Mouse (Mus musculus): Measurements from ENCODE around the gene Chmp1a. TPM values are rescaled to one million over a fixed set of nuclear protein-coding genes. Genes with fewer than 3 reads are reported as not detected.

Chmp1a gene
- polyA plus RNA-seq (2017; shearing (Covaris generic)) = 129 TPM

DNA sequence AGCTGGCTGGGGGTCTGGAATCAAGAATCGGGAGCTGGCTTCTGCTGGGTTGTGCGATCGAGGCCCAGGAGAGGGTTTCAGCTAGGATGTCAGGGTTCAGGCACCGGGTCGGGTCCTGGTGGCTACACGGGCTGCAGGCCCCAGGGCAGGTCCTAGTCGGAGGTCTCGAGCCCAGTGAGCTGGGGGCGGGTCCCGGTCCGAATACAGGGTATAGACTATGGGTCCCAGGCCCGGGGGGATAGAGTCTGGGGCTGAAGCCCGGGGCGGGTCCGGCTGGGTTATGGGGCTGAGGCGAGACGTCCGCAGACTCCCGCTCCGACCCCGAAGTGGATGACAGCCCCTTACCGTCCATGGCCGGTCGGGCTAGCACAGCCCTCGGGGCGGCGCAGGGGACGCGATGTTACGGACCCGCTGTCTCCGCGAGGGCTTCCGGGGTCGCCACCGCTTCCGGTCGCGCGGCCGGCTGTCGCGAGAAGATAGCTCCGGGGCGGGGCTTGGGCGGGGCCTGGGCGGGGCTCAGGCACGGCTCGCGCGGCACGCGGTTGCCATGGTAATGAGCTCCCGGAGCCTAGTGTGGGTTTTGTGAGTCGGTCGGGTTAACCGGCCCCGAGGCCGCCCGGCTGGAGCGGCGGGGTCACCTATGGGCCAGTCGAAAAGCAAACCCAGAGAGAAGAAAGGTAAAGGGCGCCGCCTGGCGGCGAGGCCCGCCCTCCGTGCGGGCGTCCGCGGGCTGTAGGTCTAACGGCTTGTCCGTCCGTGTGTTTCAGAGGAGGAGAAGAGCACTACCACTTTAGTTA, at the start of gene Chmp1a, which contains the start of gene Spata33:
Chmp1a (minus strand) TSS at position 443 of the 797 bp plus-strand sequence.
Spata33 (plus strand) TSS at position 512 of the 797 bp plus-strand sequence.

GRCm38 (mm10) chr8:123254099-123254885, 41.7 kb upstream of the Chmp1a start, which contains the start of the genes Zfp276 and Vps9d1:
Gene Zfp276 (plus strand): TSS chr8:123254195.
Gene Vps9d1 (minus strand): TSS chr8:123254348.

DNA sequence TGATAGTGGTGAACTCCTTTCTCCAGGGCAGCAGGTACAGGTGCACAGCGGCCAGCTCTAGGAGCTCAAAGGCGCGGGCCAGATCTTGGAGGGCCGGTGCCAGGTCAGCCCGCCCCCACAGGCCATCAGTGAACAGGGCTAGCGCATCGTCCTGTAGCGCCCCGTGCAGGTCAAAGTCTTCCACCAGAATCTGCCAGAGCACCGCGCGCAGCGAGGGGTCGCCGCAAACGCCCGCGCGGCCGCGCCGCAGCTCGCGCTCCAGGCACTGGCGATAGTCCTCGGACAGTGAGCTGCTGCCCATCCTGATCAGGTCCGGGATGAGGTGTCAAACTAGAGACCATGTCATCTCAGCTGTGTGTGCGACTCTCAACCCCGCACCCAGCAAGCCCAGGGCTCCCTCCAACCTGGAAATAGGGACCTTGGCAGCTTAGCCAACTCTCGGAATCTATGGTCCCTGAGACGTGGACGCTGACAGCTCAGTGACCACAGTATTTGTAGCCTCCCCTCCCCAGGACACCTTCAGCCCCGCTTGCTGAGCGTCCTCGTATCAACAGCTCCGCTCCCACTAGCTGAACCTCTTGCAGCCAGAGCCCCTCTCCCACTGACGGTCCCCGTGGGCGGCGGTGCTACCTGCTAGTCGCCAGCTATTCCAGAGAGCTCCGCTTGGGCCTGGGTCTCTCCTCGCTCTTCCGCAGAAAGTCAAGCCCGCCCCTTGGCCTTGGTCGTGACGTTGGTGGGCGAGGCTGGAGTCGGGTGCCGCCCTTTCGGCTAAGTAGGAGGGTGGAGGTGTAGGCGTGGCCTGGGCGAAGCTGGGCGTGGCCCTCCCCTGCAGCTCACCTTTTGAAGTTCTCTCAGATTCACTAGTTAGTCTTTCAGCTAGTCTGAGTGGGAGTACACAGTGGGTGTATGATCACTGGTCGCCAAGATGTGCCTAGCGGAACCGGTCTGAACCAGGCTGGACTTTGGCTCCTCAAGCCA, 23.2 kb upstream of the Chmp1a start, which contains the start of gene Spata2l:
Spata2l (minus strand) TSS at position 714 of the 978 bp plus-strand sequence.

GRCm38 (mm10) chr8:123224278-123225266, 12.0 kb upstream of the Chmp1a start, which contains the start of gene Cdk10:
Gene Cdk10 (plus strand): TSS chr8:123224842.

GRCm38 (mm10) chr8:123185566-123186409, 26.8 kb downstream of the Chmp1a start, which contains the start of gene Dpep1:
Gene Dpep1 (plus strand): TSS chr8:123186242.

GRCm38 (mm10) chr8:123157888-123158465, 54.6 kb downstream of the Chmp1a start, which contains the start of gene Sult5a1:
Gene Sult5a1 (minus strand): TSS chr8:123158315.

Other genes with a start within 250 kb of the Chmp1a start
- gene Ankrd11, start 170.5 kb downstream of the Chmp1a start, polyA plus RNA-seq (2017; shearing (Covaris generic)) = 413 TPM
- 96.0 TPM for gene Spg7, start 149.8 kb downstream of the Chmp1a start, polyA plus RNA-seq (2017; shearing (Covaris generic))
- 1,111 TPM for gene Rpl13, start 110.4 kb downstream of the Chmp1a start, polyA plus RNA-seq (2017; shearing (Covaris generic))
- gene Cpne7, start 95.4 kb downstream of the Chmp1a start, polyA plus RNA-seq (2017; shearing (Covaris generic)) = 0.17 TPM
- gene Sult5a1, start 54.4 kb downstream of the Chmp1a start, polyA plus RNA-seq (2017; shearing (Covaris generic)) = not detected
- gene Dpep1, start 26.5 kb downstream of the Chmp1a start, polyA plus RNA-seq (2017; shearing (Covaris generic)) = not detected
- not detected for gene Spata33, start 69 bp upstream of the Chmp1a start, polyA plus RNA-seq (2017; shearing (Covaris generic))
- gene Cdk10, start 12.1 kb upstream of the Chmp1a start, polyA plus RNA-seq (2017; shearing (Covaris generic)) = 22.1 TPM
- 15.3 TPM for gene Spata2l, start 23.5 kb upstream of the Chmp1a start, polyA plus RNA-seq (2017; shearing (Covaris generic))
- 43.1 TPM for gene Zfp276, start 41.4 kb upstream of the Chmp1a start, polyA plus RNA-seq (2017; shearing (Covaris generic))
- 20.9 TPM for gene Vps9d1, start 41.6 kb upstream of the Chmp1a start, polyA plus RNA-seq (2017; shearing (Covaris generic))
- gene Fanca, start 105.8 kb upstream of the Chmp1a start, polyA plus RNA-seq (2017; shearing (Covaris generic)) = 8.5 TPM
- gene Spire2, start 120.0 kb upstream of the Chmp1a start, polyA plus RNA-seq (2017; shearing (Covaris generic)) = not detected
- 353 TPM for gene Tcf25, start 161.0 kb upstream of the Chmp1a start, polyA plus RNA-seq (2017; shearing (Covaris generic))
- gene Mc1r, start 194.3 kb upstream of the Chmp1a start, polyA plus RNA-seq (2017; shearing (Covaris generic)) = not detected
- gene Tubb3, start 198.7 kb upstream of the Chmp1a start, polyA plus RNA-seq (2017; shearing (Covaris generic)) = 0.61 TPM
- 13.2 TPM for gene Def8, start 210.8 kb upstream of the Chmp1a start, polyA plus RNA-seq (2017; shearing (Covaris generic))